Mouse (Mus musculus): ENCODE results near the gene Insc.

DNA sequence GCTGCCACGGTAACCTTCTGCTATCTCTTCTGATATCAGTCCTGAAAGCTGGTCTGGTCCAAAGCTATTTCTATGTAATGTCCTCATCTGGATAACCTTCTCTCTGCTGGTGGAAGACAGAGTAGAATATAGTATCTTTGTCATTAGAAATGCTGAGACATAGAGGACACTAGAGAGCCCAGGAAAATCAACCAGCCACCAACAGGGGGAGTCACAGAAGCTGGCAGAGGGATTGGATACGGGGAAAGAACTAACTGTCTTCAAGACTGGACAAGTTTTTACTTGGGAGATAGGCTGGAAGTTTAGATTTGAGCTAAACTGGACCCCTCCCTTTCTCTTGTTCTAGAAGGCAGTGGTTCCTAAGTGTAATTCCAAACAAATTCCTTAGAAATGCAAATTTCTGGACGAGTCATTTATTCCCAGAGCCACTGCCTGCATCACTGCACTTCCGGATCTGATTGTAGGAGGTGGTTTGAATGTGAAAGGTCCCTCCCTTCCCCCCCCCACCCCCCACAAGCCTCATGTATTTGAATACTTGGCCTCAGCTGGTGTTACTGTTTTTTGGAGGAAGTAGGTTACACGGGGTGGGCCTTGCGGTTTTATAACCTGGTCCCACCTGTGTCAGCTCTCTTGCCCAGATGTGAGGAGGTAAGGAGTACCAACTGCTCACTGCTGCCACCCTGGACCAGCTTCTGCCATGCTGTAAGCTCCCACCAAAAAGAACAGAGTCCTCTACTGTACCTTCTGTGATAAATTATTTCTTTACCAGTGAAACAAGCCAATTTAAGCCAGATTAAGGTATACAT lies 2.9 kb upstream of the Insc start:
- no peak for TF ChIP-seq TAL1 (IDR thresholded peaks at IDR 0.05; ENCODE audit: low read length)
- no peak for TF ChIP-seq GATA1 (IDR thresholded peaks at IDR 0.05; ENCODE audit: low read length)

All from erythroblast, embryonic 14.5 days (primary cell).